Mouse (Mus musculus) kidney, postnatal 10 days (tissue): ENCODE data around the gene Traip.
"Not testable (repeated sequence)": the region's sequence is repeated elsewhere in the genome, so short reads cannot be mapped to it uniquely, and the experiment has no call there.

Experiments
- DNase-seq: peaks from one replicate; pipeline ENCODE4 v3.0.0; 2021; ENCODE audit warnings: mixed read lengths

Traip gene

DNA sequence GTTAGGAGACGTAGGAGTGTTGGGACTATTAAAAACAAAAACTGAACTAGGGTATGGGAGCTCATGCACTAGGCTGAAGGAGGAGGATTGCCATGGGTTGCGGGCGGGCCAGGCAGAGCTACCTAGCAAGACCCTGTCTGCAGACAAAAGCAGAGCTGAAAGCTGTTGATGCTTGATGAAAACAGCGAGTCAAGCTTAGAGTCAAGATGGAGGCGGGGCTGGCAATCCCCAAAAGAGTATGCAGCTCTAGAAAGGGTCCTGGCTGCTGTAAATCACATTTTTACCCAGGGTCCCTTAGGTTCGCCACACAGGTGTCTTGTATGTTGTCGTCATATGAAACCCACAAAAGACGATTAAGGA lies 53.6 kb downstream of the Traip start:
- DNase-seq: no peak

DNA sequence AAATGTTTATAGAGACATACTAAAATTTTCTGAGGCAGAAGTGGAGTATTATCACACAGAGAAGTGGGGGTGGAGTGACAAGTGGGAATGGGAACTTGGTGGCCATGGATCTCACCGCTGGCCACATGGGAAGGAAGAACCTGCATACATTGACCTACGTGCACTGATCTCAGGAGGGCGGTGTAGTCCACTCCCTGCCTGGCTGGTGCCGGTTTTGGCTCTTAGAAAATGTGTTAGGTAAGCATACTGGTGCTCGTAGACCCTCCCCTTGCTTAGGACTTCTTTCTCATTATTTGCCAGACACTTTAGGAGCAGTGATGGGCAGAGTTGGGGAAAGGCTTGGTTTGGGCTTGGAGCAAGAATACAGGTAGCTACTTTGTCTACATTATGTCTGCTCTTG lies 58.1 kb downstream of the Traip start:
- no peak for DNase-seq

DNA sequence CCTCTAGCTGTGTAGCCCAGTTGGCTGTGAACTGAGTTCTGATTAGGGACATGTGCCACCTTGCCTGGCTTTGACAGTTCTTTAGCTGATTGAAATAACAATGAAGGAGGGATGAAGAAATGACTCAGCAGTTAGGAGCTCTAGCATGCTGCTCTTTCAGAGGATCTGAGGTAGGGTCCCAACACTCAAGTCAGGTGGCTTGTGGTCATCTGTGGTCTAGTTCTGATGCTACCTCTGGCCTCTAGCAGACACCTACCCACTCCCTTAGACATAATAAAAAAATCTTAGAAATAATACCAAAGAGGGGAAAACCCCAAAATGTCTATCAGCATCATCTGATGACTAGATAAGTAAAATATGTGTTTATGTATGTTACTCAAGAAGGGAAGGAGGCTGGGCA lies 60.4 kb downstream of the Traip start:
- no peak for DNase-seq

DNA sequence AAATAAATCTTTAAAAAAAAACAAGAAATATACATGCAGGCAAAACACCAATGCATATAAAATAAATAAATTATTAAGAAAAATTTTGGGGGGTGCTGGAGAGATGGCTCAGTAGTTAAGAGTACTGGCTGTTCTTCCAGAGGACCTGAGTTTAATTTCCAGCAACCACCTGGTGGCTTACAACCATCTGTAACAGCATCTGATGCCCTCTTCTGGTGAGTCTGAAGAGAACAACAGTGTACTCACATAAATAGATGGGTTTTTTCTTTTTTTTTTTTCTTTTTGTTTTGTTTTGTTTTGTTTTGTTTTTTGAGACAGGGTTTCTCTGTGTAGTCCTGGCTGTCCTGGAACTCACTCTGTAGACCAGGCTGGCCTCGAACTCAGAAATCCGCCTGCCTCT lies 63.6 kb downstream of the Traip start:
- DNase-seq: not testable (repeated sequence)

DNA sequence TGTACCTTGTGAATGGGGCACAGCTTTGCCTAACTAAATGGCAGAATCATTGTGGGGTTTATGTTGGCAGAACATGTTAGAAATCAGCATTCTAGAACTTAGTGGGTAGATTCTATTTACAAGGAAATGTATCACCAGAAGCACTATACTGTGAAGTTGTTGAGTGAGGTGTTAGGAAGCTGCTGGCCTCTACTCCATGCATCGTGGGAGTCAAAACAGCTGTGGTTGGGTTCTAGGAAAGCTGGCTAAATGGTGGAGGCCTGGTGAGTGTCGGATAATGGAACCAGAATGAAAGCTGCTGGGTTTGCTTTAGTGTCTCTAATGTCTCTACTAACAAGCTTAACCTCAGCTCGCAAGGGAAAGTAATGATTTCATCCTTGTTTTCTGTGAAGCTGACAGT lies 67.2 kb downstream of the Traip start:
- DNase-seq: no peak

DNA sequence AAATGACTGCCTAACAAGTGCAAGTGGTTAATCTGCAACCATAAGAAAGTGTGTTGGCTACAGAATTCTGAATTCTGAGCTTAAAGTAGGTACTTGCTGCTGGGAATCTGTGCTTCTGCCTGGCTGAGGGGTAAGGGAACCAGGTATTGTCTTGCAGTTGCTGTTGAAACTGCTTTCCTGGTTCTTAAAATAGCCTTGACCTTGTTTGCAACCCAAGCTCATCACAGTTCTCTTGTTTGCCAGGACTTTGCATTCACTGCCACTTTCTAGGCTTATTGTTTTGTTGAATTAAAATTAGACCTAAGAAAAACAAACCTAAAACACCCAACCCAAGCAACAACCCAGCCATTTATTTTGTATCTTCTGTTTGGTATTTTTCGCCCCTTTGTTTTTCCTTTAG lies 70.8 kb downstream of the Traip start:
- DNase-seq: no peak
